Mouse (Mus musculus) forebrain, embryonic 11.5 days (tissue): Measurements from ENCODE around the gene Card11. TPM values are rescaled to one million over a fixed set of nuclear protein-coding genes. Genes with fewer than 3 reads are reported as not detected.

Source experiments
- ATAC-seq: fragments of 200-750 bp; cut with Nextera tagmentation; replicated peaks from 2 replicates; pipeline ENCODE4 v1.8.0; 2017; ENCODE audit warnings: moderate TSS enrichment; ENCODE audit not compliant: low FRiP score
- DNase-seq: peaks from one replicate; pipeline ENCODE4 v3.0.0-alpha.2; 2017; ENCODE audit warnings: low spot score
- H3K27ac ChIP-seq: fragments of 300-500 bp; sonication (generic); 2 replicates; pipeline ENCODE4 v1.5.1; 2014; ENCODE audit warnings: low read depth, low read length
- H3K27me3 ChIP-seq: fragments of 300-500 bp; sonication (generic); 2 replicates; pipeline ENCODE4 v1.6.1; 2014; ENCODE audit warnings: mild to moderate bottlenecking, low read length, mixed read lengths; ENCODE audit not compliant: control insufficient read depth, insufficient read depth
- H3K36me3 ChIP-seq: fragments of 300-500 bp; sonication (generic); 2 replicates; pipeline ENCODE4 v1.6.1; 2014; ENCODE audit warnings: mild to moderate bottlenecking, low read length, moderate library complexity, mixed read lengths; ENCODE audit not compliant: control insufficient read depth, insufficient read depth
- H3K4me1 ChIP-seq: fragments of 300-500 bp; sonication (generic); replicated peaks from 2 replicates; pipeline ENCODE4 v1.6.1; 2014; ENCODE audit warnings: low read length, mixed read lengths; ENCODE audit not compliant: control insufficient read depth, insufficient read depth
- H3K4me2 ChIP-seq: fragments of 300-500 bp; sonication (generic); 2 replicates; pipeline ENCODE4 v1.6.1; 2014; ENCODE audit warnings: low read depth, mild to moderate bottlenecking, low read length, moderate library complexity, mixed read lengths; ENCODE audit not compliant: severe bottlenecking
- H3K4me3 ChIP-seq: fragments of 300-500 bp; sonication (generic); 2 replicates; pipeline ENCODE4 v1.5.1; 2014; ENCODE audit warnings: low read depth, low read length
- H3K9ac ChIP-seq: fragments of 300-500 bp; sonication (generic); 2 replicates; pipeline ENCODE4 v1.6.1; 2014; ENCODE audit warnings: low read length
- H3K9me3 ChIP-seq: fragments of 300-500 bp; sonication (generic); 2 replicates; pipeline ENCODE4 v1.6.1; 2016; ENCODE audit warnings: low read length, mixed read lengths; ENCODE audit not compliant: control insufficient read depth
- WGBS: fragments of 180-500 bp; shearing (Covaris S2); extraction: QIAGEN DNeasy Blood & Tissue Kit; methylation state at CpG from one replicate; pipeline ENCODE4 v1.1.7; 2014; 5-methylcytosine and 5-hydroxymethylcytosine counted together
- polyA plus RNA-seq: library from polyadenylated mRNA; unstranded; fragments of >200 nt; fragmentation: Nextera tagmentation; extraction: Ambion mirVana; gene quantifications from 2 replicates; pipeline ENCODE4 v1.2.1, GENCODE M21; 2014

The Card11 gene
- polyA plus RNA-seq, 1 experiment from 2014 or later, result not detected

DNA sequence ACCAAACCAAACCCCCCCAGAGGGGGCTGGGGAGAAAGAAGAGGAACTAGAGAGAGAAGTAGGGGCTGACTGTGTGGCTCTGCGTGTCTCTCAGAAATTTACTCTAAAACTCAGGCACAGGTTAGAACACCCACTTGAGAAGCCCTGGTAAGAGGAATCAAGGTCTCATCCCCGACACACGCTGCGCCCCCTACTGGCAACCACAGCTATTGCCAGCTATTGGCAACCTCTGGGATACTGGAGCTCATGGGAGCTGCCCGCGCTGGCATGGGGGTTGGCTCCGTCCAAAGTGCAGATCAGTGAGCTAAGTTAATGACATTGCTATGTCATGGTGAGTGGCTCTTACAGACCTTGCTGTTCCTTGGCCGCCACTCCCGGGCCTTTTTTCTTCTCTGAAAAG is 37.4 kb downstream of the Card11 start:
- Histone ChIP-seq H3K9me3 (no peaks in the 10 kb centered on the region), H3K4me1 (no peaks in the 10 kb centered on the region), H3K4me2 (no peak overlapping the region), H3K27me3 (no peaks in the 10 kb centered on the region), H3K9ac (no peak overlapping the region), H3K36me3 (no peaks in the 10 kb centered on the region), H3K27ac (no peak overlapping the region), H3K4me3 (no peak overlapping the region)
- ATAC-seq, result no peak
- WGBS, result 37% methylated on average over 9 of the region's 9 CpGs
- DNase-seq, result peak; percentile 78

DNA sequence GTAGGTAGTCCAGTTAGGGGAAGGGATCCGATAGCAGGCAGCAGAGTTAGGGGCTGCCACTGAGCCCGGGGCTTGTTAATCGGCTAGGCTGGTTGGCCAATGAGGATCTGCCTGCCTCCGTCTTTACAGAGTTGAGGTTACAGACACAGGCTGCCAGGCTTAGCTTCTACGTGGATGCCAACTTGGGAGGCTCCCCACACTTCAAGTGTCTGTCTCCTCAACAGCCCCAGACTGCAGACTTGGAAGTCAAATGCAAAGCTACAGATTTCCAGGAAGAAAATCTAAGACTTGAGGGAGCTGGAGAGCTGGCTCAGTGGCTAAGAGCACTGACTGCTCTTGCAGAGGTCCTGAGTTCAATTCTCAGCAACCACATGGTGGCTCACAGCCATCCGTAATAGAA is 39.6 kb downstream of the Card11 start:
- H3K27ac ChIP-seq, result no peak overlapping the region
- no peaks in the 10 kb centered on the region for H3K9me3 ChIP-seq
- ATAC-seq, result no peak
- 80% methylated on average over 6 of the region's 6 CpGs for WGBS
- H3K27me3 ChIP-seq, result no peaks in the 10 kb centered on the region
- H3K4me1 ChIP-seq, result no peaks in the 10 kb centered on the region
- H3K4me2 ChIP-seq, result no peak overlapping the region
- no peak overlapping the region for H3K4me3 ChIP-seq
- no peak overlapping the region for H3K9ac ChIP-seq
- no peak for DNase-seq
- no peaks in the 10 kb centered on the region for H3K36me3 ChIP-seq

DNA sequence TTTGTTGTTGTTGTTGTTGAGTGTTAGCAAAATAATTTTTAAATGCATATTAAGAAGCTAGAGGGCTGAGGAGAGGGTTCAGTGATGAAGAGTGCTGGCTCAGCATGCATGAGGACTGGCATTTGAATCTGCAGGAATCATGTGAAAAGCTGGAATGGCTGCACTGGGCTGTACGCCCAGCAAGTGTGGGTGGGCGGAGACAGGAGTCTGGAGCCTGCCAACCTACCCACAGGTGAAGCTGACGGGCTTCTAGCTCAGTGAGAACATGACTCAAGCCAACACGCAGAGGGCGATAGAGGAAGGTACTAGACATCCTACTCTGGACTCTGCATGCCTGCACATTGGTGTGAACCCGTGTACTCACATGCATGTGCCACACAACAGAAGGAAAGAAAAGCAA is 41.2 kb downstream of the Card11 start:
- H3K4me3 ChIP-seq, result no peak overlapping the region
- no peaks in the 10 kb centered on the region for H3K9me3 ChIP-seq
- H3K36me3 ChIP-seq, result no peaks in the 10 kb centered on the region
- no peak overlapping the region for H3K9ac ChIP-seq
- H3K4me2 ChIP-seq, result no peak overlapping the region
- H3K27me3 ChIP-seq, result no peaks in the 10 kb centered on the region
- no peaks in the 10 kb centered on the region for H3K4me1 ChIP-seq
- DNase-seq (no peak), ATAC-seq (no peak)
- 83% methylated on average over 6 of the region's 6 CpGs for WGBS
- H3K27ac ChIP-seq, result no peak overlapping the region

- ATAC-seq (no peak), DNase-seq (no peak)
- Histone ChIP-seq H3K27ac (no peak overlapping the region), H3K27me3 (no peaks in the 10 kb centered on the region), H3K4me3 (no peak overlapping the region), H3K4me1 (no peaks in the 10 kb centered on the region), H3K36me3 (no peaks in the 10 kb centered on the region), H3K4me2 (no peak overlapping the region), H3K9me3 (no peaks in the 10 kb centered on the region), H3K9ac (no peak overlapping the region)
- 83% methylated on average over 4 of the region's 4 CpGs for WGBS
Observed at GRCm38 (mm10) chr5:140957106-140957505, 43.3 kb downstream of the Card11 start.

- no peak overlapping the region for H3K9ac ChIP-seq
- DNase-seq, result no peak
Observed at GRCm38 (mm10) chr5:140955666-140956065, 44.7 kb downstream of the Card11 start.

DNA sequence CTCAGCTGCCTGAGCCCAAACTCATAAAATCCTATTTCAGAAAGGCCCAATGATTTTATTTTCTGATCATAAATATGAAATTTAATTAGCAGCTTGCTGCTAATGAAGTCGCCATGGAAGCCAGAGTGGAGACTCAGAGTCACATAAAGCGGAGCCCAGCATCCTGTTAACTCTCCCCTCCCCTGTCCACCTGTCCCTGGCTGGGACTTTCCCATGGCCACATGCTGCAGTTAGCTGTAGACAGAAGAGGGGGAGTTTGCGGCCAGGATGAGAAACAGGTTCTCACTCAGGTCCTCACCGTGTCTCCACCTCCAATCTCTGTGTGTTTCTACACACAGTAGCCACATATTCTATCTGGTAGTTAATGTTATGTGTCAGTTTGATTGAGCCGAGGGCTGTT is 48.6 kb downstream of the Card11 start:
- no peaks in the 10 kb centered on the region; the same call in 1 of the 2 replicates for H3K9me3 ChIP-seq
- WGBS, result 90% methylated on average over 5 of the region's 5 CpGs
- no peak overlapping the region for H3K27ac ChIP-seq
- no peaks in the 10 kb centered on the region for H3K4me1 ChIP-seq
- DNase-seq (no peak), ATAC-seq (no peak)
- H3K36me3 ChIP-seq, result no peaks in the 10 kb centered on the region
- H3K9ac ChIP-seq, result no peak overlapping the region
- H3K4me3 ChIP-seq, result no peak overlapping the region
- no peaks in the 10 kb centered on the region for H3K27me3 ChIP-seq
- no peak overlapping the region for H3K4me2 ChIP-seq

More at GRCm38 (mm10) chr5:140955666-140956065, 44.7 kb downstream of the Card11 start:
- Histone ChIP-seq H3K4me1 (no peaks in the 10 kb centered on the region), H3K9me3 (no peaks in the 10 kb centered on the region), H3K27me3 (no peaks in the 10 kb centered on the region), H3K4me3 (no peak overlapping the region), H3K4me2 (no peak overlapping the region), H3K27ac (no peak overlapping the region), H3K36me3 (no peaks in the 10 kb centered on the region)
- WGBS, result 92% methylated on average over 1 of the region's 1 CpGs
- no peak for ATAC-seq

- H3K4me2 ChIP-seq, result no peak overlapping the region
- no peak overlapping the region for H3K4me3 ChIP-seq
- DNase-seq (no peak), ATAC-seq (no peak)
- no peaks in the 10 kb centered on the region for H3K36me3 ChIP-seq
- H3K27ac ChIP-seq, result no peak overlapping the region
- no peaks in the 10 kb centered on the region for H3K4me1 ChIP-seq
- H3K27me3 ChIP-seq, result no peaks in the 10 kb centered on the region
- no peak overlapping the region for H3K9ac ChIP-seq
- H3K9me3 ChIP-seq, result no peaks in the 10 kb centered on the region; the same call in 1 of the 2 replicates
- 89% methylated on average over 10 of the region's 10 CpGs for WGBS
Observed at GRCm38 (mm10) chr5:140948009-140948408, 52.4 kb downstream of the Card11 start.

GRCm38 (mm10) chr5:140946034-140946433 is 54.3 kb downstream of the Card11 start:
- DNase-seq (no peak), ATAC-seq (no peak)
- Histone ChIP-seq H3K9me3 (no peaks in the 10 kb centered on the region; the same call in 1 of the 2 replicates), H3K27me3 (0 out of 2 replicates have a peak, but pooled peaks cover 2% of the 10 kb centered on the region), H3K4me2 (no peak overlapping the region), H3K9ac (no peak overlapping the region), H3K27ac (no peak overlapping the region), H3K36me3 (no peaks in the 10 kb centered on the region), H3K4me3 (no peak overlapping the region), H3K4me1 (no peaks in the 10 kb centered on the region; the same call in 1 of the 2 replicates)
- WGBS, result 79% methylated on average over 6 of the region's 6 CpGs

GRCm38 (mm10) chr5:140944382-140945125 is 55.8 kb downstream of the Card11 start:
- Histone ChIP-seq H3K27me3 (0 out of 2 replicates have a peak, but pooled peaks cover 2% of the 10 kb centered on the region), H3K9ac (no peak overlapping the region), H3K4me3 (no peak overlapping the region), H3K27ac (no peak overlapping the region), H3K9me3 (no peaks in the 10 kb centered on the region), H3K4me1 (no peaks in the 10 kb centered on the region; the same call in 1 of the 2 replicates), H3K4me2 (no peak overlapping the region), H3K36me3 (no peaks in the 10 kb centered on the region)
- WGBS, result 79% methylated on average over 18 of the region's 18 CpGs
- ATAC-seq, result no peak
- no peak for DNase-seq
